Mouse (Mus musculus) adrenal gland, adult 18-20 months (tissue): ENCODE results near the gene D1Ertd622e. TPM values are rescaled to one million over a fixed set of nuclear protein-coding genes. Genes with fewer than 3 reads are reported as not detected.
"Not testable (repeated sequence)": the region's sequence is repeated elsewhere in the genome, so short reads cannot be mapped to it uniquely, and the experiment has no call there.

ENCODE experiments used
- DNase-seq, 2 experiments: peaks; one replicate each; pipeline ENCODE4 v3.0.0; 2021 to 2022; ENCODE audit warnings: low spot score in 2 of 2
- total RNA-seq, 2 experiments: library from RNA; stranded (reverse); gene quantifications; 1 replicate in 1 of 2; 2 replicates in 1 of 2; pipeline ENCODE4 v1.2.3; 2021

The D1Ertd622e gene
- total RNA-seq, 2 experiments from 2014 or later: 13.0 to 20.8 TPM

DNA sequence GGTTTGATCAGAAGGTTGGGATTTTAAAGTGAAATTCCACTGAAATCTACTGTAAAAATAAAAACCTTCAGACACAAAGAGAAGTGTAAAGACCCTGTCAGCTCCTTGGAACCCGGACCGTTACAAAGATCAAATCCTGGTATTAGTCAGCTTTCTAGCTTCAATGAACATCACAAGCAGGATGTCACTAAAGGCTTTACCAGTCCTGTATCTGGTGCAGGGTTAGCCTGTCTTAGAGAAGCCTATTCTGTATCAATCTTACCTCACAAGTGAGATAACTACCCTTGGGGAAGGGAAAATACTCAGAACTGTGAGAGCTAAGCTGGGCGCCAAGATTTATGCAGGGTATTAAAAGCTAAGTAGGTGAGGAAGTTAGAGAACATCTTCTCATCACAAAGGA is 77.7 kb downstream of the D1Ertd622e start:
- no peak for DNase-seq

DNA sequence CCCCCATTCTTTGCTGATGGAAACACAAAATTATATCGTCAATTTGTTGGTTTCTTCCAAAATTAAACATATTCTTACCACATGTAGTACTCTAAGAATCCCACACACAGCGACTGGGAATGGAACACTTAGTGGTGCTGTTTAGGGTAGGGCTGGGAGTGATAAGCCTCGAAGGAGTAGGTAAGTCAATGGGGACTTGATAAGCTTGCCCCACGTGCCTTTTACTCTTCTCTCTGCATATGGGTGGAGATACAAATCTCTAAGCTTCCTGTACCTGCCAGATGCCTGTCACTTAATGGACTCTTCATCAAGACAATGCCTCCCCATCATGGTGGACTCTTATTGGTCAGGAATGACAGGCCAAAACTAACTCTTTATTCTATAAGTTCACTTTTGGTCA is 78.8 kb downstream of the D1Ertd622e start:
- no peak for DNase-seq

DNA sequence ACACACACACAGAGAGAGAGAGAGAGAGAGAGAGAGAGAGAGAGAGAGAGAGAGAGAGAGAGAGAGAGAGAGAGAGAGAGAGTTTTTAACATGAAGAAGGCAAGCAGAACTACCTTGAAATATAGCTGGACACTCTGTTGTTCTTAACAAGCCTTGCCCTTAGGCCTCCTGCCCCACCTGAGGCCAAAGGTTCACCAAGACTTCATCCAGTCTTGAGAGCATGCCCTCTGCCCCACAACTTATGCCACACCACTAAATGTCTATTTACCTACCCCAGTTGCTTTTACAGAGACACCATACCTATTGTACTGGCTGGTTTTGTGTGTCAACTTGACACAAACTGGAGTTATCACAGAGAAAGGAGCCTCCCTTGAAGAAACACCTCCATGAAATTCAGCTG is 81.2 kb downstream of the D1Ertd622e start:
- not testable (repeated sequence) for DNase-seq

DNA sequence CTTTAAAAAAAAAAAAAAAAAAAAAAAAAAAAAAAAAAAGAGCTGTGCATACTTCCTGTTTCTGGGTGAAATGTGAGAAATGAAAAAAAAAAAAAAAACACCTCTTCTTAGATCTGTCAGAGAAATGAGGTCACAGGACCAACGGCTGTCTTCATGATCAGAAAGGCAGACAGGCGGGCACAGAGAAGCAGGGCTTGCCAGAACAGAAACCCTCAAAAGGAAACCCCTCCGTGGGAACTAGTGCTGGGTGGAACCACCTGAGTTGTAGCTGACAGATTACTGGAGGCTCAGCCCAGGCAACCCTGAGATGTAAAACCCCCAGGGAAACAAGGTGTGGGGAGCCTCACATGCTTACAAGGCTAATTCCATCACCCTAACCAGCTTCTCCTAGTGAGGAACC is 81.6 kb downstream of the D1Ertd622e start:
- DNase-seq: no peak

DNA sequence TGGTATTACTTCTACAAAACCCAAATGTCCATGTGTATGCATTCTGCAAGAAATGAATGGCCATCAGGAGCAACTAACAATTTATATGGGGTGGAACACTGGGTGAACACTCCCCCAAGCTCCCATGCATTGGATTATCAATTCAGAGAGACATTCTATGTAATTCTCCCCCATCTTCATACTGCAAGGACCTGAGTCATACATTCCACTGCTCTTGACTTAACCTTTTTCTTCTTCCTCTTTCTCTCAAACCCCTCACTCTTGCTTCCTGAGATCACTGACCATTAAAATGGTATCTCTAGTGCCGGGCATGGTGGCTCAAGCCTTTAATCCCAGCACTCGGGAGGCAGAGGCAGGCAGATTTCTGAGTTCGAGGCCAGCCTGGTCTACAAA is 83.9 kb downstream of the D1Ertd622e start:
- no peak for DNase-seq

DNA sequence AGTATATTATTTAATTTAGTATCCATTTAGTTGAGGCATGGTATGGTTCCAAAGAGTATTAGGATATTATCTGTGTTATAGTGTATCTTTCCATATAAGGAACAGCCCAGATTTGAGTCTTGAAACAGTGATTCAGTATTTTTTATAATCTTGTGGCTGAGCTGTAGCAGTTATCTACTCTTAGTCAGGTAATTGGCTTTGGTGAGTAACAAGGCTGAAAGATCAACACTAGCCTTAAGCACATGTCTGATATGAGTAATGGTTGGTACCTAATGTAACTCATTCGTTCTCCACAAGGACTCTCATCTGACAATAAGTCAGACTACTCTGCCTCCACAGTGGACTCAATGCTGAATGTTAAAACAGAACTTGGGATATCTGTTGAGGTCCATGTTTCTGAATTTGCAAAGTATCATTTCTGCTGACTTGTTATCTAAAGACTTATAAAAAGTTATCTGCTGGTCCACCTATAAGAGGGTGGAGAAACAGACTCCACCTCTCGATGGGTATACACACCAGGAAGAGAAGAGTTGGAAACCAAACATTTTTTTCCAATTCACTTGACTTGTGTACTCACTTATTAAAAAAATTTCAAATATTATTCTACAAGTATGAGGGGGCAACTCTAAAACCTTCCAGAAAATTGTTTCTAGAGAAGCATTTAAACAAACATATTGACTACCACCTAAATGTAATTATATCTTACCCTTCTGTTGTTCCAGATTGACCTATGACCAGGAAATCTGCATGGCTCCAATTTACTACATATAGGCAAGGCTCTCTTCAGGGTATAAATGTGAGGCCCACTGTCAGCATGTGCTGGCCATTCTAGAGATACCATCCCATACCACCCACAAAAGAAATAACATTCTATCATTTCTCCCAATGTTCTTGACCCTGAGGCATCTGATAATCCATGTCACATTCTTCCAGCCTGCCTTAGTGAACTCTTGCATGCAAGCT is 84.5 kb downstream of the D1Ertd622e start:
- no peak for DNase-seq

DNA sequence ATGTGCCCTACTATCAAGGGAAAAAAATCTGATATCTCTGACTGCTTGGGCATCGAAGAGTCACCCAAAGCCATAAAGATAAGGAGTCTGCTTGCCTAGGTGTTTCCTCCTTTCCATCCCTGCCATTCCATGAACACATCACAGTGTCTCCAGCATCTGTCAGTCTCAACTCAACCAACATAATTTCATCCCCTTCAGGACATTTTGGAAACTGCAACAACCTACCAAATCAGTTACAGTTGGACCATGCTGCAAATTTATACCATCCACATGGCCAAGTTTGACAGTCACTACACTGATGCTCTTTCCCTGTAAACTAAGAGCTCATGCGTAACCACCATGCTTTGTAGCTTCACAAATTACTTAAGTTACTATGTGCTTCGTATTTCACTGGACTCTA is 85.3 kb downstream of the D1Ertd622e start:
- no peak for DNase-seq

DNA sequence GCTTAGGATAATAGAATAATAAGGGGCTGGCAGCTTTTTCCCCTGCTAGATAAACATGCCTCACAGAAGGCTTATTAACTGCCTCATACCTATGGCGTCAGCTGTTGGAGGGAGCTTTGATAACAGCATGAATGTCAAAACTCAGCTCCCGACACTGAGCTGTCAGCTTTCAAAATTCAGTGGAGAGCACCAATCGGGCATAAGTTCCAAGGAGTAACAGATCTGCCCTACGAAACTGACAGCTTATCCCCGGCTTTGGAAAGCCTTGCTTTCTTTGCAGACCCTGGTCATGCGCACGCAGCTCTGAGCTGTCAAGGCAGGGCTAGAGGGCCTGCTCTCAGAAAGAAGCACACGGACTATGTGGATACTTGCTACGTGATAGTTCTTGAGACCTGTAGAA is 91.1 kb downstream of the D1Ertd622e start:
- DNase-seq: no peak

DNA sequence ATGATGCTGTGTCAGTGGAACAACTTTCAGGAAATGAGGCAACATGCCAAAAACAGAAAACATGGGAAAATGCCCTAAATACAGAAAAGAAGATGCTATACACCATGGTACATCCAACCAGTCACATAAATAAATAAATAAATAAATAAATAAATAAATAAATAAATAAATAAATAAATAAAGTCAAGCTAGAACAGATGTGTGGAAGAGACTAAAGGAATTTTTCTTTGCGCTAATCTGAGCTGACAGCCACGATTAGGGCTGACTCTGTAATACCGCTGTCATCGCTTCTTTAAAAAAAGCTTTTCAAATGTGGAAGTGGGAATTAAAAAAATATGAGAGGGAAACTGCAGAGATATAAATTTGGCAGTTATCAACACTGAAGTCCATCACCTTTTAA is 93.9 kb downstream of the D1Ertd622e start:
- DNase-seq: no peak

DNA sequence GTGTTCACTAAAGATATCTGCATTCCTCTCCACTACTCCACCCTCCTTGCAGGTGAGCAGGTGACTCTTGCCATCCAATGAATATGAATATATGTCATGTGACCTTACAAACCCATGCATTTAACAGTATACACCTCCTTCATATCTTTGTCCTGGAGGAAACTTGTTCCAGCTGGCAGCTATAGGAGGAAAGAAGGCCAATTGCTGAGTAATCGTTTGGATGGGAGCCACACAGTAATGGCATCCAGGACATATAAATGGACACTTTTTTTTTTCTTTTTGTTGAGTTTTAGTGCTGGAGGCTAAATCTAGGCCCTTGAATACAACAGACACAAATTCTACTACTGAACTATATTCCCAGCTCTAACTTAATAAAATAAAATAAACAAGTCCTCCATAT is 97.2 kb downstream of the D1Ertd622e start:
- no peak for DNase-seq

DNA sequence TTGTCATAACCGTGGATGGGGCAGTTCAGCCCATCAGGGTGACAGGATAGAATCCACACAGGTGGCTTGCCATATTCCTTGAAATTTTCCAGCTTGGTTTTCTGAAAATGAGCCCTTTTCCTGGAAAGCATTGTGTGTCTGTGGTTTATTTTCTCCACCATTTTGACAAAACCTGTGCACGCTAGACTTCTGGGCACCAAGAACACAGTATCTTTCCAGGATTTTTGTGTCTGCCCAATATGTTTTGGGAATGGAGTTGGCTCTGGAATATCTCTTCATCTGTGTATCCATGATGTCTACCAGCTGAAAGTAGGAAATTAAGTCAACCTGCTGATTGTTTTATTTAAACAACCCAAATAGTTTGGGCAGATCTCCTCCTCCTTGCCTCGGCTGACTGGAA is 99.0 kb downstream of the D1Ertd622e start:
- DNase-seq: no peak

Other genes starting within 250 kb of the D1Ertd622e start
- gene Gin1, start 108.1 kb upstream of the D1Ertd622e start, total RNA-seq: 10 to 100 TPM in 1 of 2 experiments, 1 to 10 TPM in 1; 7.1 to 11.2 TPM
- gene Ppip5k2, start 108.3 kb upstream of the D1Ertd622e start, total RNA-seq: 1 to 10 TPM; 7.9 to 10.0 TPM